Mouse (Mus musculus): ENCODE measurements at regions not wholly inside any gene's neighbourhood (a gene's known extent, or its start where the extent isn't known, plus 50 kb on each side); places are given as distances from the start of the nearest gene placed in this dataset.

- H3K36me3 ChIP-seq (replicated peaks; ENCODE audit: control insufficient read depth, insufficient read depth): no peaks in the 10 kb centered on the region
- H3K27ac ChIP-seq: no peak overlapping the region
- H3K9me3 ChIP-seq (ENCODE audit: control insufficient read depth, low read length): no peaks in the 10 kb centered on the region
- H3K4me1 ChIP-seq (replicated peaks; ENCODE audit: control insufficient read depth, insufficient read depth, low read length): no peaks in the 10 kb centered on the region
- H3K4me3 ChIP-seq (replicated peaks; ENCODE audit: low read length): no peak overlapping the region
- WGBS: 98% methylated on average over 3 of the region's 3 CpGs
- DNase-seq (ENCODE audit: low spot score) (no peak), ATAC-seq (ENCODE audit: low FRiP score) (no peak)
- H3K27me3 ChIP-seq (ENCODE audit: control insufficient read depth, insufficient read depth, low read length): no peaks in the 10 kb centered on the region
- H3K4me2 ChIP-seq (replicated peaks): no peak overlapping the region
- H3K9ac ChIP-seq: no peak overlapping the region
These were observed 213.5 kb downstream of the Etnk1 start for GRCm38 (mm10) chr6:143380490-143380889.

DNA sequence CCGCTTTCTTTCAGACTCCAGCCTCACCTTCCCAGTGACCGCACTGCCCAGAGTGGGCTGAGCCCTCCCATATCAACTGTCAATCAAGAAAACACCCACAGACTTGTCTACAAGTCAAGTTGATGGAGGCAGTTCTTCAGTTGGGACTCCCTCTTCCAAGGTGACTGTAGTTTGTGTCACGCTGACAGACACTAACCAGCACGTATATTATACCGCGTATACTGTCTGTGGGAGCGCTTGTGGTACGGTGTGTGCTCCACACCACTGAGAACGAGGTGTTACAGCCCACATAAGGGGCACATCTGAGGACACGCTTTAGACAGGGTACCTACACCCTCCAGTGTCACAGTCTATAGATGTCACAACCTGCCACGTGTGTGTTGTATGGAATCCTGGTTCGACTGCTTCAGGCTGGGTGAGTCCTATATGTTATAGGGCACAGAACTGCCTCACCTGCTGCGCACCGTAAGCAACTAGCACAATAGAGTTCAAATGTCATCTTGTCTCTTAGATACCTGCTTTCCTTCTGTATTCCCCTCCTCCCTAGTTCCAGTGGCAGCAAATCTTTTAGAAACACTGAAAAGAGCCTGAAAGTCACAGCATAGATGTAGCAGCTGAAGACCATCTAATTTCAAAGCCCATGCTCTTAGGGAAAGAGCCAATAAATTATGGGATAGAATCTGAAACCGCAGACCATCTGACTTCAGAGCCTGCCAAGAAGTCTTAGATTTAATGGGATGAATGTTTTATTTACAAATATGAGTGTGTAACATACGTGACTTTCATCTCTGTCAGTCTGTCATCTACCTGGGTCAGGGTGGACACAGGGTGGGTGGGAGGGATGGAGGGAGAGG, 219.8 kb downstream of the Etnk1 start:
- Histone ChIP-seq H3K9ac (no peak overlapping the region), H3K4me3 (replicated peaks; ENCODE audit: low read length) (no peak overlapping the region), H3K9me3 (ENCODE audit: control insufficient read depth, low read length) (no peaks in the 10 kb centered on the region), H3K4me1 (replicated peaks; ENCODE audit: control insufficient read depth, insufficient read depth, low read length) (no peaks in the 10 kb centered on the region), H3K36me3 (replicated peaks; ENCODE audit: control insufficient read depth, insufficient read depth) (no peaks in the 10 kb centered on the region), H3K4me2 (replicated peaks) (no peak overlapping the region), H3K27ac (no peak overlapping the region), H3K27me3 (ENCODE audit: control insufficient read depth, insufficient read depth, low read length) (no peaks in the 10 kb centered on the region)
- DNase-seq (ENCODE audit: low spot score) (no peak), ATAC-seq (ENCODE audit: low FRiP score) (no peak)
- WGBS: 95% methylated on average over 16 of the region's 16 CpGs

GRCm38 (mm10) chr6:143393543-143394207, 226.7 kb downstream of the Etnk1 start:
- H3K27me3 ChIP-seq (ENCODE audit: control insufficient read depth, insufficient read depth, low read length): no peaks in the 10 kb centered on the region
- no peak overlapping the region for H3K4me3 ChIP-seq (replicated peaks; ENCODE audit: low read length)
- no peaks in the 10 kb centered on the region for H3K9me3 ChIP-seq (ENCODE audit: control insufficient read depth, low read length)
- no peak overlapping the region for H3K9ac ChIP-seq
- DNase-seq (ENCODE audit: low spot score) (no peak), ATAC-seq (ENCODE audit: low FRiP score) (no peak)
- H3K4me1 ChIP-seq (replicated peaks; ENCODE audit: control insufficient read depth, insufficient read depth, low read length): no peaks in the 10 kb centered on the region
- H3K36me3 ChIP-seq (replicated peaks; ENCODE audit: control insufficient read depth, insufficient read depth): no peaks in the 10 kb centered on the region
- 75% methylated on average over 10 of the region's 10 CpGs for WGBS
- H3K4me2 ChIP-seq (replicated peaks): no peak overlapping the region
- H3K27ac ChIP-seq: no peak overlapping the region

GRCm38 (mm10) chr6:143394377-143394776, 227.4 kb downstream of the Etnk1 start:
- DNase-seq (ENCODE audit: low spot score) (no peak), ATAC-seq (ENCODE audit: low FRiP score) (no peak)
- H3K27me3 ChIP-seq (ENCODE audit: control insufficient read depth, insufficient read depth, low read length): no peaks in the 10 kb centered on the region
- H3K36me3 ChIP-seq (replicated peaks; ENCODE audit: control insufficient read depth, insufficient read depth): no peaks in the 10 kb centered on the region
- H3K9ac ChIP-seq: no peak overlapping the region
- no peak overlapping the region for H3K4me2 ChIP-seq (replicated peaks)
- no peak overlapping the region for H3K4me3 ChIP-seq (replicated peaks; ENCODE audit: low read length)
- H3K27ac ChIP-seq: no peak overlapping the region
- no peaks in the 10 kb centered on the region for H3K9me3 ChIP-seq (ENCODE audit: control insufficient read depth, low read length)
- no peaks in the 10 kb centered on the region for H3K4me1 ChIP-seq (replicated peaks; ENCODE audit: control insufficient read depth, insufficient read depth, low read length)
- 86% methylated on average over 15 of the region's 15 CpGs for WGBS

DNA sequence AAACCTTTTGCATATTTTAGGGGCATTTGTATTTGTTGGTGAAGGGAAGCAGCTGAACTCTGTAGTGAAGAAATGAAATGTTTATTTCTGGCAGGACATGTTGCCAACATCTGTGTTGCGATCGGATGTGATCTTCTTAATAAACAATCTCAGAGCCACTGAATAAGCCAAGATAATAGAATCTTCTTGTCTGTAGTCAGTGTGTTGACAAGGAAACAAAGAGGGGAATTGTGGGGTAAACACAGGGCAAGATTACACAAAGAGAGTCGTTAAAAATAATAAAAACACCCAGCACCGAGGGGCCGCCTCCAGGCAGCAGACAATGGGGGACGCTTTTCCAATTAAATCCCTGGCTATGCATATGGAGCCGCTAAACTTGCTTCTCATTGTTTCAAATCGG, 234.4 kb downstream of the Etnk1 start:
- 18% methylated on average over 8 of the region's 8 CpGs for WGBS

GRCm38 (mm10) chr6:143401921-143402320, 234.9 kb downstream of the Etnk1 start:
- 87% methylated on average over 7 of the region's 7 CpGs for WGBS
- Histone ChIP-seq H3K9me3 (ENCODE audit: control insufficient read depth, low read length) (no peaks in the 10 kb centered on the region), H3K4me2 (replicated peaks) (no peak overlapping the region), H3K4me1 (replicated peaks; ENCODE audit: control insufficient read depth, insufficient read depth, low read length) (no peaks in the 10 kb centered on the region; the same call in 1 of the 2 replicates), H3K27me3 (ENCODE audit: control insufficient read depth, insufficient read depth, low read length) (no peaks in the 10 kb centered on the region), H3K4me3 (replicated peaks; ENCODE audit: low read length) (no peak overlapping the region), H3K9ac (no peak overlapping the region), H3K36me3 (replicated peaks; ENCODE audit: control insufficient read depth, insufficient read depth) (no peaks in the 10 kb centered on the region), H3K27ac (no peak overlapping the region)
- ATAC-seq (ENCODE audit: low FRiP score) (no peak), DNase-seq (ENCODE audit: low spot score) (no peak)

More for the DNA sequence above, 234.4 kb downstream of the Etnk1 start:
- Histone ChIP-seq H3K4me2 (replicated peaks) (no peak overlapping the region), H3K9me3 (ENCODE audit: control insufficient read depth, low read length) (no peaks in the 10 kb centered on the region), H3K36me3 (replicated peaks; ENCODE audit: control insufficient read depth, insufficient read depth) (no peaks in the 10 kb centered on the region), H3K4me3 (replicated peaks; ENCODE audit: low read length) (no peak overlapping the region), H3K9ac (no peak overlapping the region), H3K4me1 (replicated peaks; ENCODE audit: control insufficient read depth, insufficient read depth, low read length) (no peaks in the 10 kb centered on the region; the same call in 1 of the 2 replicates), H3K27me3 (ENCODE audit: control insufficient read depth, insufficient read depth, low read length) (no peaks in the 10 kb centered on the region), H3K27ac (no peak overlapping the region)
- no peak for ATAC-seq (ENCODE audit: low FRiP score)
- no peak for DNase-seq (ENCODE audit: low spot score)

DNA sequence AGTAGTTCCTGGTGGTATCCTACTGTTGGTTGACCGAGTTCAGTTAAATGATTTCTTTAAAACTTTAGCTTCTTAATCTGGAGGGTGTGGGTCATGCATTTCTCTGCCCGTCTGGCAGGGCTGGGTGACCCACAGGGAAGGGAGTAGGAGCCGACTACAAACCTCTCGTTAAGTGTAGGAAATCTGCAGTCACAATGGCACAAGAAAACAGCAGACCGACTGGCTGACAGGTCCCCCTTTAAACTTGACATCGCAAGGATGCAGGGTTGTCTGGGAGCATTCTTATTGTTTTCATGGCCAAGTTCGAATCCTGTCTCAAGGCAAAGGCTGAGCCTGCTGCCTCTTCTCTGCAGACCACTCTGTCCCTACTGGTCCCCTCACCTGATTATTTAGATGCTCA, 235.7 kb downstream of the Etnk1 start:
- Histone ChIP-seq H3K4me3 (replicated peaks; ENCODE audit: low read length) (no peak overlapping the region), H3K9me3 (ENCODE audit: control insufficient read depth, low read length) (no peaks in the 10 kb centered on the region), H3K36me3 (replicated peaks; ENCODE audit: control insufficient read depth, insufficient read depth) (no peaks in the 10 kb centered on the region), H3K9ac (no peak overlapping the region), H3K4me2 (replicated peaks) (no peak overlapping the region), H3K27me3 (ENCODE audit: control insufficient read depth, insufficient read depth, low read length) (no peaks in the 10 kb centered on the region), H3K27ac (no peak overlapping the region), H3K4me1 (replicated peaks; ENCODE audit: control insufficient read depth, insufficient read depth, low read length) (no peaks in the 10 kb centered on the region; the same call in 1 of the 2 replicates)
- 90% methylated on average over 7 of the region's 7 CpGs for WGBS
- no peak for ATAC-seq (ENCODE audit: low FRiP score)
- DNase-seq (ENCODE audit: low spot score): no peak

GRCm38 (mm10) chr6:143404521-143404920, 237.5 kb downstream of the Etnk1 start:
- Histone ChIP-seq H3K4me2 (replicated peaks) (no peak overlapping the region), H3K27ac (no peak overlapping the region), H3K27me3 (ENCODE audit: control insufficient read depth, insufficient read depth, low read length) (no peaks in the 10 kb centered on the region), H3K9me3 (ENCODE audit: control insufficient read depth, low read length) (no peaks in the 10 kb centered on the region), H3K9ac (no peak overlapping the region), H3K36me3 (replicated peaks; ENCODE audit: control insufficient read depth, insufficient read depth) (no peaks in the 10 kb centered on the region), H3K4me1 (replicated peaks; ENCODE audit: control insufficient read depth, insufficient read depth, low read length) (no peaks in the 10 kb centered on the region; the same call in 1 of the 2 replicates), H3K4me3 (replicated peaks; ENCODE audit: low read length) (no peak overlapping the region)
- ATAC-seq (ENCODE audit: low FRiP score): no peak
- no peak for DNase-seq (ENCODE audit: low spot score)
- WGBS: 62% methylated on average over 4 of the region's 4 CpGs

DNA sequence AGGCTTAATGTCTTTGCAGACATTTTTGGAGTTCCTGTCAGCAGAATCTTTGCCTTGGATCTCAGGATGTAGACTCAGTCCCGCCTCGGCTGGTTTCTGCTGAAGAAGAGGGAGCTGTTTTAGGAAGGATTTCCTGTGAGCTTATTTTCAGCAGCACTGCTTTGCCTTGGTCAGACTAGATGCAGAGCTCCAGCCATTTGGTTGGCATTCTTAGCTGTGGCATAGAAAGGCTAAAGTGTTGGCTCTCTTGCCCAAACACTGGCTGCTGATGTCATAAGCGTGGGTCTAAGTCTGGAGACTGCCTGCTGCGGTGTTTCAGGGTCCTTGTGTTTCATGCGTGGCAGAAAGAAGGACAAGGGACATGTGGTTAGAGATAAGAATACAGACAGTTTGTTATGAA, 245.0 kb downstream of the Etnk1 start:
- no peak overlapping the region for H3K4me2 ChIP-seq (replicated peaks)
- no peaks in the 10 kb centered on the region for H3K36me3 ChIP-seq (replicated peaks; ENCODE audit: control insufficient read depth, insufficient read depth)
- H3K27me3 ChIP-seq (ENCODE audit: control insufficient read depth, insufficient read depth, low read length): no peaks in the 10 kb centered on the region
- DNase-seq (ENCODE audit: low spot score): no peak
- peaks cover under 1% of the 10 kb centered on the region; the same call in 1 of the 2 replicates for H3K9me3 ChIP-seq (ENCODE audit: control insufficient read depth, low read length)
- H3K27ac ChIP-seq: no peak overlapping the region
- whole genome bisulfite sequencing: 89% methylated on average over 5 of the region's 5 CpGs
- no peak overlapping the region for H3K9ac ChIP-seq
- H3K4me1 ChIP-seq (replicated peaks; ENCODE audit: control insufficient read depth, insufficient read depth, low read length): no peaks in the 10 kb centered on the region
- H3K4me3 ChIP-seq (replicated peaks; ENCODE audit: low read length): no peak overlapping the region
- no peak for ATAC-seq (ENCODE audit: low FRiP score)
